Comparison of ENCODE assay signal across 11 mouse cellular contexts in genomic region chr2:123754220-123754619, GRCm38 (mm10).
DNase-seq lines count a peak whose midpoint lies in the region; ATAC-seq lines count a peak whose summit lies in the region.
"Had no signal": no experiment of that assay in that cellular context is flagged by ENCODE, and none has a peak within 500 bp of the region (broad histone marks: within the 10 kb centered on the region; RNA-seq: fewer than 3 reads in every experiment).

No protein-coding gene starts in this region.

- no peaks in the 10 kb centered on the region for H3K36me3 ChIP-seq in heart, embryonic 13.5 days
- no peaks in the 10 kb centered on the region for H3K36me3 ChIP-seq in embryonic facial prominence, embryonic 12.5 days
- H3K36me3 ChIP-seq in hindbrain, embryonic 13.5 days = no peaks in the 10 kb centered on the region
- H3K36me3 ChIP-seq in midbrain, embryonic 12.5 days = no peaks in the 10 kb centered on the region

- H3K4me1 ChIP-seq in heart, embryonic 13.5 days = no peaks in the 10 kb centered on the region
- H3K4me1 ChIP-seq in embryonic facial prominence, embryonic 12.5 days = no peaks in the 10 kb centered on the region
- H3K4me1 ChIP-seq in hindbrain, embryonic 13.5 days (replicated peaks) = no peaks in the 10 kb centered on the region
- H3K4me1 ChIP-seq in midbrain, embryonic 12.5 days = no peaks in the 10 kb centered on the region

- peak overlapping the region; percentile 39 for H3K4me3 ChIP-seq in heart, embryonic 13.5 days
- no peak overlapping the region for H3K4me3 ChIP-seq in embryonic facial prominence, embryonic 12.5 days
- H3K4me3 ChIP-seq in hindbrain, embryonic 13.5 days = peak overlapping the region; percentile 28
- H3K4me3 ChIP-seq in midbrain, embryonic 12.5 days = peak overlapping the region; percentile 24; the same call in 1 of the 2 replicates

- no peak overlapping the region for H3K9ac ChIP-seq in heart, embryonic 13.5 days
- H3K9ac ChIP-seq in embryonic facial prominence, embryonic 12.5 days = no peak overlapping the region
- no peak overlapping the region for H3K9ac ChIP-seq in hindbrain, embryonic 13.5 days
- H3K9ac ChIP-seq in midbrain, embryonic 12.5 days (replicated peaks) = no peak overlapping the region

- no peaks in the 10 kb centered on the region for H3K27me3 ChIP-seq in heart, embryonic 13.5 days (replicated peaks)
- no peaks in the 10 kb centered on the region for H3K27me3 ChIP-seq in embryonic facial prominence, embryonic 12.5 days
- H3K27me3 ChIP-seq in hindbrain, embryonic 13.5 days = no peaks in the 10 kb centered on the region
- H3K27me3 ChIP-seq in midbrain, embryonic 12.5 days = no peaks in the 10 kb centered on the region

- no peak overlapping the region for H3K27ac ChIP-seq in heart, embryonic 13.5 days (replicated peaks)
- no peak overlapping the region for H3K27ac ChIP-seq in embryonic facial prominence, embryonic 12.5 days
- H3K27ac ChIP-seq in hindbrain, embryonic 13.5 days = no peak overlapping the region
- H3K27ac ChIP-seq in midbrain, embryonic 12.5 days (replicated peaks) = no peak overlapping the region

- no peak for ATAC-seq in heart, embryonic 13.5 days (ENCODE audit: extremely low read depth, insufficient number of reproducible peaks, low FRiP score, low TSS enrichment)
- no peak for ATAC-seq in embryonic facial prominence, embryonic 12.5 days (ENCODE audit: insufficient number of reproducible peaks, insufficient read depth, low FRiP score, low TSS enrichment)
- ATAC-seq in hindbrain, embryonic 13.5 days (ENCODE audit: low FRiP score) = no peak
- peak; percentile 54; the same call in 1 of the 2 replicates for ATAC-seq in midbrain, embryonic 12.5 days (ENCODE audit: low FRiP score, low read depth)
- ATAC-seq in frontal cortex, adult (ENCODE audit: low TSS enrichment) = no peak

- H3K9me3 ChIP-seq in heart, embryonic 13.5 days = no peaks in the 10 kb centered on the region
- H3K9me3 ChIP-seq in embryonic facial prominence, embryonic 12.5 days = no peaks in the 10 kb centered on the region
- no peaks in the 10 kb centered on the region for H3K9me3 ChIP-seq in hindbrain, embryonic 13.5 days
- no peaks in the 10 kb centered on the region for H3K9me3 ChIP-seq in midbrain, embryonic 12.5 days

- H3K4me2 ChIP-seq in heart, embryonic 13.5 days = peak overlapping the region; percentile 56
- peak overlapping the region; percentile 34 for H3K4me2 ChIP-seq in embryonic facial prominence, embryonic 12.5 days (replicated peaks)
- H3K4me2 ChIP-seq in hindbrain, embryonic 13.5 days = peak overlapping the region; percentile 43
- H3K4me2 ChIP-seq in midbrain, embryonic 12.5 days (replicated peaks) = peak overlapping the region; percentile 38

- DNase-seq in heart, adult 11 months = no peak
- no peak for DNase-seq in cerebellum, postnatal 14 days
- DNase-seq in spleen, adult 12 weeks (ENCODE audit: low spot score) = no peak
- DNase-seq: embryo, embryonic 11 days; gastrocnemius, postnatal 25 days; liver had no signal

- 72% methylated on average over 7 of the region's 7 CpGs for WGBS in heart, embryonic 13.5 days
- 70% methylated on average over 7 of the region's 7 CpGs for WGBS in embryonic facial prominence, embryonic 12.5 days
- 65% methylated on average over 7 of the region's 7 CpGs for WGBS in hindbrain, embryonic 13.5 days
- WGBS in midbrain, embryonic 12.5 days = 86% methylated on average over 7 of the region's 7 CpGs
